Mouse (Mus musculus) limb, embryonic 14.5 days (tissue): ENCODE measurements around the gene Thsd4. TPM values are rescaled to one million over a fixed set of nuclear protein-coding genes. Genes with fewer than 3 reads are reported as not detected.
A peak's percentile ranks its signal among the peaks of the same experiment; 100 is the strongest.

Experiments
- ATAC-seq: fragments of 200-750 bp; cut with Nextera tagmentation; 2 replicates; pipeline ENCODE4 v1.8.0; 2017; ENCODE audit warnings: low read depth, moderate number of reproducible peaks, moderate TSS enrichment; ENCODE audit not compliant: low FRiP score
- DNase-seq: peaks from one replicate; pipeline ENCODE4 v3.0.0-alpha.2; 2015; ENCODE audit warnings: low spot score
- H3K27ac ChIP-seq: fragments of 300-500 bp; sonication (generic); replicated peaks from 2 replicates; pipeline ENCODE4 v1.5.1; 2014; ENCODE audit warnings: low read depth, mild to moderate bottlenecking, low read length, moderate library complexity, mixed read lengths
- H3K27me3 ChIP-seq: fragments of 300-500 bp; sonication (generic); 2 replicates; pipeline ENCODE4 v1.6.1; 2014; ENCODE audit warnings: low read length, mixed read lengths; ENCODE audit not compliant: control insufficient read depth, insufficient read depth
- H3K36me3 ChIP-seq: fragments of 300-500 bp; sonication (generic); 2 replicates; pipeline ENCODE4 v1.6.1; 2014; ENCODE audit warnings: mild to moderate bottlenecking, low read length, moderate library complexity, mixed read lengths; ENCODE audit not compliant: control insufficient read depth, insufficient read depth
- H3K4me1 ChIP-seq: fragments of 300-500 bp; sonication (generic); 2 replicates; pipeline ENCODE4 v1.6.1; 2014; ENCODE audit warnings: antibody characterized with exemption, low read length, mixed read lengths; ENCODE audit not compliant: control insufficient read depth, insufficient read depth
- H3K4me2 ChIP-seq: fragments of 300-500 bp; sonication (generic); replicated peaks from 2 replicates; pipeline ENCODE4 v1.6.1; 2014; ENCODE audit warnings: low read depth, mild to moderate bottlenecking, low read length, moderate library complexity; ENCODE audit not compliant: severe bottlenecking
- H3K4me3 ChIP-seq: fragments of 300-500 bp; sonication (generic); replicated peaks from 2 replicates; pipeline ENCODE4 v1.5.1; 2014; ENCODE audit warnings: low read length
- H3K9ac ChIP-seq: fragments of 300-500 bp; sonication (generic); 2 replicates; pipeline ENCODE4 v1.6.1; 2014; ENCODE audit warnings: mild to moderate bottlenecking, low read depth, low read length, moderate library complexity; ENCODE audit not compliant: severe bottlenecking
- H3K9me3 ChIP-seq: fragments of 300-500 bp; sonication (generic); 2 replicates; pipeline ENCODE4 v1.6.1; 2016; ENCODE audit warnings: low read length; ENCODE audit not compliant: control insufficient read depth
- POLR2A ChIP-seq: fragments of 200-500 bp; IDR thresholded peaks from 2 replicates; pipeline ENCODE4 v1.8.0; 2012; ENCODE audit warnings: inconsistent platforms, mild to moderate bottlenecking, moderate library complexity, borderline replicate concordance; ENCODE audit not compliant: insufficient read depth, insufficient read length; ENCODE audit errors: extremely low read depth
- WGBS: fragments of 180-500 bp; shearing (Covaris S2); extraction: QIAGEN DNeasy Blood & Tissue Kit; methylation state at CpG from one replicate; pipeline ENCODE4 v1.1.7; 2014; 5-methylcytosine and 5-hydroxymethylcytosine counted together
- polyA plus RNA-seq, 2 experiments: library from polyadenylated mRNA; depleted of rRNA in 1 of 2; stranded (reverse) in 1 of 2; unstranded in 1 of 2; fragments of >200 nt; fragmentation: Nextera tagmentation in 1 of 2; extraction: Ambion mirVana in 1 of 2; gene quantifications; 2 replicates each; pipeline versions ENCODE4 v1.2.1 to v1.2.3; 2012 to 2014

Thsd4 gene
- polyA plus RNA-seq, 2 experiments = 30.8 to 31.2 TPM

DNA sequence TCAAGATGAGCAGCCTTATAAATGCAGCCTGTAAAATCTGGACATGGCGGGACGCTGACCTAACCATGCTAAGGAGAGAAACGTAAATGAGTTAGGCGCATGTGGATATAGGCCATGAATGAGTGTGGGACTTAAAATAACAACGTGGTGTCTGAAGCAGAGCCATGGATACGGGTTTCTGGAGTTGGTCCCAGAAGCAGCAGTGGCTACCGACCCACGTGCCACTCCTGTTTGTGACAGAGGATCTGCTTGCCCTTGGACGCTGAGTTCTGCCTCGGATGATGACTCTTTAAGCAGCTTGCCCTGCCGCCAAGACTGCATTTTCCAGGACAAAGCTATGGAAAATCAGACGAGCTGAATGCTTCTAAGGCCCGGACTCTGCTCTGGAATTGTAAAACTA, 262.2 kb downstream of the Thsd4 start:
- DNase-seq (no peak), ATAC-seq (no peak)
- Histone ChIP-seq H3K27ac (no peak overlapping the region), H3K9me3 (no peaks in the 10 kb centered on the region), H3K4me1 (peaks cover 3% of the 10 kb centered on the region), H3K36me3 (no peaks in the 10 kb centered on the region), H3K9ac (no peak overlapping the region), H3K4me3 (no peak overlapping the region), H3K27me3 (0 out of 2 replicates have a peak, but pooled peaks cover 2% of the 10 kb centered on the region), H3K4me2 (no peak overlapping the region)
- WGBS = 71% methylated on average over 13 of the region's 13 CpGs
- TF ChIP-seq POLR2A = no peak

DNA sequence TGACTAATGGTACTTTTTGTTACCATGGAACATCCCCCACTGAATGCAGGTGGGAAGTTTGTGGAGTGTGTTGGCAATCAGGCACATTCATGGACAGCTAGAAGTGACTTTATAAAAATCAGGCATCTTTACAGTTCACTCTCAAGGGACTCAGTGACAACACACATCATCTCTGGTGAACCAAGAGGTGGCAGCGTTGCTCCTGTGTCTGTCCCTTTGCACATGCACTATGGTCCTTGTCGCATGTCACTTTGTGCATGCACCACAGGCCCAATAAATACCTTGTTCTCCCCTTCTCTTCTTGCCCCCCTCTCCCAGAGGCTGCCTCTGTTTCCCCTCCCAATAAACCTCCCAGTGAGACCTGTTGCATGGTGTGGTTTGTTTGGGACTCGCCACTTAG, 270.1 kb downstream of the Thsd4 start:
- Histone ChIP-seq H3K27ac (no peak overlapping the region), H3K4me3 (no peak overlapping the region), H3K4me1 (no peaks in the 10 kb centered on the region), H3K9me3 (no peaks in the 10 kb centered on the region), H3K27me3 (no peaks in the 10 kb centered on the region), H3K36me3 (no peaks in the 10 kb centered on the region), H3K9ac (no peak overlapping the region), H3K4me2 (no peak overlapping the region)
- WGBS = 59% methylated on average over 3 of the region's 3 CpGs
- DNase-seq = no peak
- ATAC-seq = no peak
- TF ChIP-seq POLR2A = no peak

DNA sequence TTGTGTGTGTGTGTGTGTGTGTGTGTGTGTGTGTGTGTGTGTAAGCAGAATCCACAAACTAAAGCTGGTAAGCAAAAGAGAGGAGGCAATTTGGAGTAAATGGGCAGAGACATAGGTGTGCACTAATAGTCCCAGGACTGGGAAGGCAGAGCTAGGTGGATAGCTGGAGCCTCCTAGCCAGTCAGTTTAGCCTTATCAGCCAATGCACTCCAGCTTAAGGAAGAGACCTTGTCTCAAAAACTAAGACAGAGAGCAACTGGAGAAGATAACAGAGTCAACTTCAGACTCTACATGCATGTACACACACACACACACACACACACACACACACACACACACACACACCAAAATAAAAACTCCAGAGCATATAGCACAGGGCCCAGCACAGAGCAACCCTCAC, 271.4 kb downstream of the Thsd4 start:
- no peak for ATAC-seq

DNA sequence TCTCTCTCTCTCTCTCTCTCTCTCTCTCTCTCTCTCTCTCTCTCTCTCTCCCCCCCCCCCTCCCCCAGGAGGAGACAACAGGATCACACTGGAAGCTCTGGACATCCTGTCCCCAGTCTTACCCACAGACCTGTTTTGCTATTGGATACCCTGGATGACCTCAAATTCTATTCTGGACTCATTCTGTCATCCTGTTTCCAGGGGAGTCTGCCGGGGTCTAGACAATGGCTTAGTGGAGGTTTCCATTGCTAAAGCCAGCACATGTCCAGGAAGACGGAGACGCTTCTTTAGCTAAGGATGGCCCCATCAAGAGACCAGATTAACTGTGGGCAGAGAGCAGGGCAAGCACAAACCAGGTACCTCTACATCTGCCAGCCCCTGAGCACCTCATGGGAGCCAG, 273.8 kb downstream of the Thsd4 start:
- TF ChIP-seq POLR2A = no peak
- ATAC-seq = no peak
- Histone ChIP-seq H3K27me3 (no peaks in the 10 kb centered on the region), H3K4me2 (no peak overlapping the region), H3K4me1 (no peaks in the 10 kb centered on the region), H3K4me3 (no peak overlapping the region), H3K9ac (no peak overlapping the region), H3K27ac (no peak overlapping the region), H3K9me3 (no peaks in the 10 kb centered on the region), H3K36me3 (no peaks in the 10 kb centered on the region)
- no peak for DNase-seq
- 77% methylated on average over 3 of the region's 3 CpGs for WGBS

More for the DNA sequence above, 271.4 kb downstream of the Thsd4 start:
- H3K9ac ChIP-seq = no peak overlapping the region
- no peak overlapping the region for H3K27ac ChIP-seq
- no peaks in the 10 kb centered on the region for H3K36me3 ChIP-seq
- no peak for TF ChIP-seq POLR2A
- no peaks in the 10 kb centered on the region for H3K9me3 ChIP-seq
- no peaks in the 10 kb centered on the region for H3K4me1 ChIP-seq
- no peak overlapping the region for H3K4me2 ChIP-seq
- no peaks in the 10 kb centered on the region for H3K27me3 ChIP-seq
- no peak overlapping the region for H3K4me3 ChIP-seq
- DNase-seq = no peak

DNA sequence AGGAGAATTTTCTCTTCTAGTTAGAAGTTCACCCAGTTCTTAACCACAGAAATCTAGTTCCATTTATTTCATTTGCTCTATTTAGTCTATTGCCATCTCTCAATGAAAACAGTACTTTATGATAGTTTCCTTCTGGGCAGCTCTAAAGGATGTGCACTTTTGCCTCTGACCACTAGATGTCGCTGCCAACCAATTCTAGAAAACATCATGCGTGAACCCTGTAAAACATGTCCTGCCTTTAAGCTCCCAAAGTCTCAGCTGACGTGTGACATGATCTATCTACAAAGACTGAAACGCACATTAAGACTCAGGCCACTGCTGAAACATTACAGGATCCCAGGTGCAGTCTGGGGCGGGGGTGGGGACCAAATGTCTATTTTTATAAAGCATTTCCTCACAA, 276.9 kb downstream of the Thsd4 start:
- Histone ChIP-seq H3K27me3 (no peaks in the 10 kb centered on the region), H3K9me3 (no peaks in the 10 kb centered on the region), H3K9ac (no peak overlapping the region), H3K4me3 (no peak overlapping the region), H3K27ac (no peak overlapping the region), H3K4me2 (no peak overlapping the region), H3K4me1 (no peaks in the 10 kb centered on the region), H3K36me3 (no peaks in the 10 kb centered on the region)
- ATAC-seq (0 out of 2 replicates have a peak, but pooled peaks have one; percentile 63), DNase-seq (peak; percentile 79)
- TF ChIP-seq POLR2A = no peak
- WGBS = 2% methylated on average over 5 of the region's 5 CpGs

DNA sequence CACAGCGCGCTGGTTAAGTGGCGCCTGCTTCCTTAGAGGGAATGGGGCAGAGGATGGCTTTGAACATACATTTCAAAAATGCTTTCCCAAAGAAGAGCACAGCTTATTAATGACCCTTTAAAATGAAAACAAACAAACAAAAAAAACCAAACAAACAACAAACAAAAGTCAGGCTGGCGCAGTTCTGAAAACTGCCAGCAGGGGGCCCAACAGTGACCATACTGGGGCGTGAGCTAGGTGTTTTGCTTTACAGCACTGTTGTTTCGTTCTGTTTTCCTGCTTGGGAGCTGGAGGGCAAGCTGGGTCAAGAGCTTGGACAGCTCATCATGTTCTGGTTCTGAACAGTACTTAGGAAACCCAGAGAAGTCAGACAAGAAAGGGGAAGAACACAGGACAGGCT, 278.3 kb downstream of the Thsd4 start:
- no peak overlapping the region for H3K9ac ChIP-seq
- no peaks in the 10 kb centered on the region for H3K36me3 ChIP-seq
- no peak overlapping the region for H3K4me2 ChIP-seq
- no peaks in the 10 kb centered on the region for H3K27me3 ChIP-seq
- 61% methylated on average over 6 of the region's 6 CpGs for WGBS
- no peaks in the 10 kb centered on the region for H3K4me1 ChIP-seq
- ATAC-seq (no peak), DNase-seq (no peak)
- H3K4me3 ChIP-seq = no peak overlapping the region
- H3K9me3 ChIP-seq = no peaks in the 10 kb centered on the region
- no peak overlapping the region for H3K27ac ChIP-seq
- no peak for TF ChIP-seq POLR2A
